Mouse (Mus musculus) hindbrain, embryonic 16.5 days (tissue): Measurements from ENCODE around the gene Pih1d2. TPM values are rescaled to one million over a fixed set of nuclear protein-coding genes. Genes with fewer than 3 reads are reported as not detected.
A peak's percentile ranks its signal among the peaks of the same experiment; 100 is the strongest.

ENCODE experiments used
- ATAC-seq: fragments of 200-750 bp; cut with Nextera tagmentation; 2 replicates; pipeline ENCODE4 v1.8.0; 2017; ENCODE audit warnings: moderate TSS enrichment, moderate library complexity
- H3K27ac ChIP-seq: fragments of 300-500 bp; sonication (generic); 2 replicates; pipeline ENCODE4 v1.5.1; 2014; ENCODE audit warnings: low read depth, mild to moderate bottlenecking, control low read depth, low read length, moderate library complexity
- H3K27me3 ChIP-seq: fragments of 300-500 bp; sonication (generic); replicated peaks from 2 replicates; pipeline ENCODE4 v1.6.1; 2014; ENCODE audit warnings: low read length; ENCODE audit not compliant: control insufficient read depth, insufficient read depth
- H3K36me3 ChIP-seq: fragments of 300-500 bp; sonication (generic); 2 replicates; pipeline ENCODE4 v1.6.1; 2014; ENCODE audit warnings: mild to moderate bottlenecking, low read length, moderate library complexity, mixed read lengths; ENCODE audit not compliant: control insufficient read depth, insufficient read depth
- H3K4me1 ChIP-seq: fragments of 300-500 bp; sonication (generic); 2 replicates; pipeline ENCODE4 v1.6.1; 2014; ENCODE audit warnings: low read depth, low read length; ENCODE audit not compliant: control insufficient read depth, insufficient read depth
- H3K4me2 ChIP-seq: fragments of 300-500 bp; sonication (generic); 2 replicates; pipeline ENCODE4 v1.6.1; 2014; ENCODE audit warnings: mild to moderate bottlenecking, low read length, control low read depth, moderate library complexity
- H3K4me3 ChIP-seq: fragments of 300-500 bp; sonication (generic); 2 replicates; pipeline ENCODE4 v1.5.1; 2014; ENCODE audit warnings: mild to moderate bottlenecking, low read length, control low read depth, moderate library complexity
- H3K9ac ChIP-seq: fragments of 300-500 bp; sonication (generic); 2 replicates; pipeline ENCODE4 v1.6.1; 2014; ENCODE audit warnings: low read depth, mild to moderate bottlenecking, control low read depth, low read length, moderate library complexity
- H3K9me3 ChIP-seq: fragments of 300-500 bp; sonication (generic); 2 replicates; pipeline ENCODE4 v1.6.1; 2014; ENCODE audit warnings: mild to moderate bottlenecking, low read length, moderate library complexity; ENCODE audit not compliant: control insufficient read depth
- WGBS: fragments of 180-500 bp; shearing (Covaris S2); extraction: QIAGEN DNeasy Blood & Tissue Kit; methylation state at CpG from one replicate; pipeline ENCODE4 v1.1.7; 2014; 5-methylcytosine and 5-hydroxymethylcytosine counted together
- polyA plus RNA-seq: library from polyadenylated mRNA; unstranded; fragments of >200 nt; fragmentation: Nextera tagmentation; extraction: Ambion mirVana; gene quantifications from 2 replicates; pipeline ENCODE4 v1.2.1, GENCODE M21; 2015

The Pih1d2 gene
- polyA plus RNA-seq, 1 experiment from 2014 or later: 5.2 TPM

- Histone ChIP-seq H3K4me3 (no peak overlapping the region), H3K4me1 (no peaks in the 10 kb centered on the region), H3K4me2 (no peak overlapping the region), H3K36me3 (peaks cover 16% of the 10 kb centered on the region), H3K27me3 (no peaks in the 10 kb centered on the region), H3K9me3 (no peaks in the 10 kb centered on the region), H3K9ac (no peak overlapping the region), H3K27ac (no peak overlapping the region)
- no peak for ATAC-seq
- 88% methylated on average over 9 of the region's 9 CpGs for WGBS
These were observed 24.2 kb upstream of the Pih1d2 start for GRCm38 (mm10) chr9:50592955-50593354.

- 91% methylated on average over 3 of the region's 3 CpGs for WGBS
- no peaks in the 10 kb centered on the region for H3K9me3 ChIP-seq
- no peaks in the 10 kb centered on the region for H3K27me3 ChIP-seq
- no peak overlapping the region for H3K4me3 ChIP-seq
- H3K9ac ChIP-seq: no peak overlapping the region
- H3K4me1 ChIP-seq: no peaks in the 10 kb centered on the region
- H3K27ac ChIP-seq: no peak overlapping the region
- peaks cover 21% of the 10 kb centered on the region for H3K36me3 ChIP-seq
- H3K4me2 ChIP-seq: no peak overlapping the region
- no peak for ATAC-seq
These were observed 23.6 kb upstream of the Pih1d2 start for GRCm38 (mm10) chr9:50593544-50593943.

- no peaks in the 10 kb centered on the region for H3K9me3 ChIP-seq
- no peaks in the 10 kb centered on the region for H3K27me3 ChIP-seq
- no peak overlapping the region for H3K4me3 ChIP-seq
- no peak overlapping the region for H3K4me2 ChIP-seq
- H3K9ac ChIP-seq: no peak overlapping the region
- 73% methylated on average over 12 of the region's 12 CpGs for WGBS
- ATAC-seq: no peak
- H3K4me1 ChIP-seq: no peaks in the 10 kb centered on the region
- no peak overlapping the region for H3K27ac ChIP-seq
- H3K36me3 ChIP-seq: peaks cover 27% of the 10 kb centered on the region
These were observed 22.2 kb upstream of the Pih1d2 start for GRCm38 (mm10) chr9:50594794-50595417.

- 96% methylated on average over 8 of the region's 8 CpGs for WGBS
- no peak for ATAC-seq
- no peak overlapping the region for H3K4me2 ChIP-seq
- no peaks in the 10 kb centered on the region for H3K9me3 ChIP-seq
- no peak overlapping the region for H3K9ac ChIP-seq
- H3K27me3 ChIP-seq: no peaks in the 10 kb centered on the region
- peaks cover 27% of the 10 kb centered on the region for H3K36me3 ChIP-seq
- no peak overlapping the region for H3K4me3 ChIP-seq
- no peak overlapping the region for H3K27ac ChIP-seq
- peaks cover 6% of the 10 kb centered on the region for H3K4me1 ChIP-seq
These were observed 20.1 kb upstream of the Pih1d2 start for GRCm38 (mm10) chr9:50596973-50597372.

- no peak overlapping the region for H3K27ac ChIP-seq
- H3K4me1 ChIP-seq: peaks cover 27% of the 10 kb centered on the region
- no peak overlapping the region for H3K9ac ChIP-seq
- no peak overlapping the region for H3K4me3 ChIP-seq
- no peak overlapping the region for H3K4me2 ChIP-seq
- H3K27me3 ChIP-seq: no peaks in the 10 kb centered on the region
- no peak for ATAC-seq
- H3K36me3 ChIP-seq: peaks cover 28% of the 10 kb centered on the region
- 88% methylated on average over 6 of the region's 6 CpGs for WGBS
- H3K9me3 ChIP-seq: no peaks in the 10 kb centered on the region
These were observed 15.6 kb upstream of the Pih1d2 start for GRCm38 (mm10) chr9:50601536-50601935.

GRCm38 (mm10) chr9:50602055-50602845, 14.9 kb upstream of the Pih1d2 start:
- 88% methylated on average over 7 of the region's 7 CpGs for WGBS
- Histone ChIP-seq H3K9ac (no peak overlapping the region), H3K36me3 (peaks cover 21% of the 10 kb centered on the region), H3K9me3 (no peaks in the 10 kb centered on the region), H3K27me3 (no peaks in the 10 kb centered on the region), H3K4me3 (peak overlapping the region; percentile 81), H3K4me1 (peaks cover 27% of the 10 kb centered on the region), H3K27ac (no peak overlapping the region), H3K4me2 (peak overlapping the region; percentile 94)
- no peak for ATAC-seq

- Histone ChIP-seq H3K27me3 (no peaks in the 10 kb centered on the region), H3K27ac (peak within 1 kb of the TSS; percentile 78), H3K9me3 (no peaks in the 10 kb centered on the region), H3K9ac (peak within 1 kb of the TSS; percentile 78), H3K4me2 (peak within 1 kb of the TSS; percentile 94), H3K4me3 (peak within 1 kb of the TSS; percentile 81), H3K4me1 (peaks cover 27% of the 10 kb centered on the region), H3K36me3 (peaks cover 10% of the 10 kb centered on the region)
- ATAC-seq: peak; percentile 99
- whole genome bisulfite sequencing: under 1% methylated on average over 48 of the region's 48 CpGs
These were observed 13.7 kb upstream of the Pih1d2 start, which contains the start of the genes Sdhd and Timm8b for GRCm38 (mm10) chr9:50603189-50603997. TSS of gene Sdhd (minus strand) at chr9:50603812. TSS of gene Timm8b (plus strand) at chr9:50603910.

GRCm38 (mm10) chr9:50603998-50604324, 13.2 kb upstream of the Pih1d2 start:
- under 1% methylated on average over 24 of the region's 24 CpGs for WGBS
- peaks cover 27% of the 10 kb centered on the region for H3K4me1 ChIP-seq
- peak overlapping the region; percentile 81 for H3K4me3 ChIP-seq
- peak overlapping the region; percentile 78 for H3K9ac ChIP-seq
- peak overlapping the region; percentile 94 for H3K4me2 ChIP-seq
- peak; percentile 92 for ATAC-seq
- H3K27me3 ChIP-seq: no peaks in the 10 kb centered on the region
- no peaks in the 10 kb centered on the region for H3K9me3 ChIP-seq
- H3K27ac ChIP-seq: peak overlapping the region; percentile 78
- H3K36me3 ChIP-seq: peaks cover 5% of the 10 kb centered on the region; the same call in 1 of the 2 replicates

GRCm38 (mm10) chr9:50604338-50604737, 12.8 kb upstream of the Pih1d2 start:
- peaks cover 27% of the 10 kb centered on the region for H3K4me1 ChIP-seq
- H3K4me3 ChIP-seq: peak overlapping the region; percentile 81
- peak overlapping the region; percentile 78 for H3K9ac ChIP-seq
- no peak for ATAC-seq
- WGBS: 2% methylated on average over 6 of the region's 6 CpGs
- H3K27me3 ChIP-seq: no peaks in the 10 kb centered on the region
- peak overlapping the region; percentile 78 for H3K27ac ChIP-seq
- peaks cover 3% of the 10 kb centered on the region; the same call in 1 of the 2 replicates for H3K36me3 ChIP-seq
- H3K9me3 ChIP-seq: no peaks in the 10 kb centered on the region
- H3K4me2 ChIP-seq: peak overlapping the region; percentile 94
